Mouse (Mus musculus) kidney, adult 9 months (tissue): ENCODE measurements around the gene Kcnk2.

Experiments used
- DNase-seq: peaks from one replicate; pipeline ENCODE4 v3.0.0; 2022

Kcnk2 gene

GRCm38 (mm10) chr1:189214477-189214876, 187.6 kb downstream of the Kcnk2 start:
- DNase-seq = no peak

- DNase-seq = no peak
These were observed 192.4 kb downstream of the Kcnk2 start for GRCm38 (mm10) chr1:189209715-189210108.

GRCm38 (mm10) chr1:189209029-189209714, 192.9 kb downstream of the Kcnk2 start:
- no peak for DNase-seq

GRCm38 (mm10) chr1:189208605-189209004, 193.5 kb downstream of the Kcnk2 start:
- no peak for DNase-seq

GRCm38 (mm10) chr1:189195758-189196157, 206.3 kb downstream of the Kcnk2 start:
- DNase-seq = no peak

GRCm38 (mm10) chr1:189187737-189188390, 214.2 kb downstream of the Kcnk2 start:
- no peak for DNase-seq

GRCm38 (mm10) chr1:189185206-189185750, 216.8 kb downstream of the Kcnk2 start:
- no peak for DNase-seq

GRCm38 (mm10) chr1:189177746-189178145, 224.3 kb downstream of the Kcnk2 start:
- DNase-seq = no peak

- DNase-seq = no peak
These were observed 228.6 kb downstream of the Kcnk2 start for GRCm38 (mm10) chr1:189173479-189173878.

- DNase-seq = no peak
These were observed 230.9 kb downstream of the Kcnk2 start for GRCm38 (mm10) chr1:189171138-189171537.

- DNase-seq = no peak
These were observed 236.3 kb downstream of the Kcnk2 start for GRCm38 (mm10) chr1:189165756-189166155.

GRCm38 (mm10) chr1:189165141-189165540, 236.9 kb downstream of the Kcnk2 start:
- DNase-seq = no peak

GRCm38 (mm10) chr1:189164721-189165120, 237.4 kb downstream of the Kcnk2 start:
- DNase-seq = no peak

GRCm38 (mm10) chr1:189164241-189164640, 237.8 kb downstream of the Kcnk2 start:
- DNase-seq = no peak
